Mouse (Mus musculus): ENCODE measurements around the gene 1700020N01Rik. TPM values are rescaled to one million over a fixed set of nuclear protein-coding genes. Genes with fewer than 3 reads are reported as not detected.

Gene 1700020N01Rik
- not detected in 4 replicates for total RNA-seq (2023)

GRCm38 (mm10) chr10:21592896-21593380 lies at the start of gene 1700020N01Rik:
Gene 1700020N01Rik, plus strand, starts transcription at chr10:21593145.

Other genes with a start within 250 kb of the 1700020N01Rik start
- not detected in 4 replicates for gene Aldh8a1, start 215.9 kb upstream of the 1700020N01Rik start, total RNA-seq (2023)